Mouse (Mus musculus): ENCODE data around the gene Golph3l.

DNA sequence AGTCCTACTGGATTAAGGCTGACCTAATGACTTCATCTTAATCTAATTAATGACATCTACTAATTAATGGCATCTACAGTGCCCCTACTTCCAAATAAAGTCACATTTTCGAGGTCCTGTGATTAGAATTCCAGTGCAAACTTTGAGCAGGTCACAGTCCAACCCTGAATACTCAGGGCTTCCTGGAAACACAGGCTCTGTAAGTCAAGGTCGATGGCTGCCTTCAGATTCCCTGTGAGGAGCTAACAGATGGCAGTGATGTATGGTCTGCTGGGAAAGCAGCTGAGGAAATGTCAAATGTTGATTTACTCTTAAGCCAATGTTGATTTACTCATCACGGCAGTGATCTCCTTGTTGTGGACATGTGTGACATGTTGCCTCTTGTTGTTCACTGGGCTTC, 34.7 kb upstream of the Golph3l start:
- no peak for TF ChIP-seq CTCF (IDR thresholded peaks at IDR 0.05; ENCODE audit: control insufficient read depth, insufficient read depth, insufficient read length)
- TF ChIP-seq CEBPB (IDR thresholded peaks at IDR 0.05; ENCODE audit: low read depth): no peak
- TF ChIP-seq MAX (IDR thresholded peaks at IDR 0.05): no peak
- TF ChIP-seq MYOG (IDR thresholded peaks at IDR 0.05; ENCODE audit: control insufficient read depth, extremely low read depth, insufficient read length): no peak
- no peak for TF ChIP-seq USF1 (IDR thresholded peaks at IDR 0.05; ENCODE audit: low read depth)
- no peak for TF ChIP-seq MYOD1 (IDR thresholded peaks at IDR 0.05; ENCODE audit: control insufficient read depth, insufficient read length, low read depth)
- TF ChIP-seq FOSL1 (IDR thresholded peaks at IDR 0.05; ENCODE audit: insufficient read depth, low read length, poor library complexity, severe bottlenecking): no peak

Measured in C2C12 (cell line).